Mouse (Mus musculus) urinary bladder, postnatal 10 days (tissue): ENCODE results near the gene Mettl25.

Experiments used
- DNase-seq: peaks from one replicate; pipeline ENCODE4 v3.0.0; 2022; ENCODE audit warnings: low spot score

Gene Mettl25

GRCm38 (mm10) chr10:105746019-105746418 is 95.2 kb downstream of the Mettl25 start:
- no peak for DNase-seq

- DNase-seq: no peak
Measured at GRCm38 (mm10) chr10:105741736-105742135, 99.4 kb downstream of the Mettl25 start.

DNA sequence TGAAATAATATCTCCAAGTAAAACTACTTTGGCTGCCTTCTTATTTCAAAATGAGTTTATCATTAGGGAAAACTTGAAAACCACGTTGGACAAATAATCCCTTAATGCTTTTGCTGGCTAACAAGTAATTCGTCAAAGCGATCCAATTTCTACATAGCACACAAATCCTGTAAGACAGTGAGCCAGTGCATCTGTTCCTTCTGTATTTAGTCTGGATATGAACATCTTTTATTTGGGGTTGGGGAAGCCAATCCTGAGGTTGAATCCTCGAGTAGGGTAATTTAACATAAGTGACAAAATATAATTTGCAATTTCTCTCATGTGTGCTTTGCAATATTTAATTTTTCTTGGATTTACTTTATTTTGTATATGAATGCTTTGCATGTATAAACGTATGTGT is 102.2 kb downstream of the Mettl25 start:
- no peak for DNase-seq

DNA sequence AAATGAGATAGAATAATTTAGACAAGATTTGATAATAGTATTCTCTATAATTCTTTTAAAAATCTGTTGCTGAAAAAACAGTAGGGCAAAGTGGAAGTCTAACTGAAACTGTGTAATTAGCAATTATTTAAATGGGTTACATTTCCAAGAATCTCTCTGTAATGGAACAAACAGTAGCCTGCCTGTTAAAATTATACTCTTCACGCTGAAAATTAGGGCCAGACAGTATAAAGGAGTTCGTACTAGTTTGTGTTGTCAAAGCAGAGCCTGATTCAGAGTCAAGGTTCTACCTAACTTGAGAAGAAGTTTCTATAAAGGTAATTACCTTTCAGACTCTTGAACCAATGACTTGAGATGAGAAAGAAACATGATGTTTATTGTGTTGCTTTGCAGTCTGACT is 113.4 kb downstream of the Mettl25 start:
- no peak for DNase-seq

GRCm38 (mm10) chr10:105727353-105727752 is 113.8 kb downstream of the Mettl25 start:
- DNase-seq: no peak

DNA sequence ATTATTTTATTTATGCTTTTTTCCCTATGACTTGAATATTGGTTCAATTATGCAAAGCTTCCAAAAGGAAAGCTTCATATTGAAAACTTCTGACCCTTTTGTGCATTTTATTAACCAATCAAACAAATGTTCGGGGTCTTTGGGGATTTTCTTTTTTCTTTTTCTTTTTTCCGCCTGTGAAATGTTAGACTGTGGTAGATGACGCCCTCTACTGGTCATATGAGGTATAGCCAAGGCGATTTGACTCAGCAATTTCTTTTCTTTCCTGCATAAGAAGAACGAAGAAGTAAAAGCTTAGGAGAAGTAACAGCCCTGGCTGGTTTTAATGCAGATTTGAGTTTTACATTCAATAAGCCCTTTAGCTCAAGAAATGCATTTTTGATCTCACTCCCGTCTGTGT is 126.3 kb downstream of the Mettl25 start:
- DNase-seq: no peak

DNA sequence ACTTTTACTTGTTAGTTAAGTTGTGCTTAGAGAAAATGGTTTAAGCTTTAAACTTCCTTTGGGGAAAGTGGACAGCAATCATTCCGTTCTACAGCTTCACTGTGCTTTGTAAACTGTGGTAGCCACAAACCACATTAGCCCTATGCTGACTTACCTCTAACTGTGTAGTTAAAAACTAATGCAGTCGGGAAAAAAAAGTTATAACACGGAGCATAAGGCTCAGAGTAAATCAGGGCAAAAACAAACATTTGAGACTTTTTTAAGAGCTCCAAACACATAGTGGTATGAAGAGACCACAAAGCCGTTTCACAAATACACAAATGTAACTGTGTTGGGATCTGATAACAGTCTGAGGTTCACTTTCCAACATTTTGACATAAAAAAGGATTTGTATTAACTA is 126.8 kb downstream of the Mettl25 start:
- no peak for DNase-seq

DNA sequence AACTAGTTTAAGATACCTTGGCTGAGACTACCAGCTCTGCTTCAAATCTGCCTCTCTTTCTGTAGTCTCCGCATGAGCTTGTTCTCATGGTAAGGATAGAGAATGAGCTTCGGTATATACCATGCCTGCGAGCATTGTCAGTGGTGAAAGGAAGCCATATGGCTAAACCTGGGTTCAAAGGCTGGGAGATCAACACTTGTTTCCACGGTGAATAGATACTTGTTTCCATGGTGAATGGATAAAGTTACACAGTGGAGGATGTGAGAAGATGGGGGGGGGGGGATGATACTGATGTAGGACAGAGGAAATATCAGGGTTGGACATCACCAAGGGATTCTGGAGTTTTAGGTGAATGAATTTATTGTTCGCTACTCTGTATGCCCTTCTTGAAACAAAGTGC is 128.0 kb downstream of the Mettl25 start:
- DNase-seq: no peak
